Mouse (Mus musculus): ENCODE measurements around the gene Sh3glb2.

Sh3glb2 gene

GRCm38 (mm10) chr2:30342061-30342460 is 17.1 kb downstream of the Sh3glb2 start:
- no peak for DNase-seq (ENCODE audit: low spot score in 2 of 2)

GRCm38 (mm10) chr2:30337179-30337578 is 22.0 kb downstream of the Sh3glb2 start:
- DNase-seq (ENCODE audit: low spot score in 2 of 2) = no peak

- DNase-seq (ENCODE audit: low spot score in 2 of 2) = no peak
These were observed 22.8 kb downstream of the Sh3glb2 start for GRCm38 (mm10) chr2:30336174-30336915.

- DNase-seq (ENCODE audit: low spot score in 2 of 2) = no peak
These were observed 23.8 kb downstream of the Sh3glb2 start for GRCm38 (mm10) chr2:30335324-30335723.

- DNase-seq (ENCODE audit: low spot score in 2 of 2) = no peak
These were observed 30.3 kb downstream of the Sh3glb2 start for GRCm38 (mm10) chr2:30328791-30329190.

GRCm38 (mm10) chr2:30327276-30327675 is 31.9 kb downstream of the Sh3glb2 start:
- no peak for DNase-seq (ENCODE audit: low spot score in 2 of 2)

GRCm38 (mm10) chr2:30325296-30325695 is 33.8 kb downstream of the Sh3glb2 start:
- DNase-seq (ENCODE audit: low spot score in 2 of 2) = no peak

- DNase-seq (ENCODE audit: low spot score in 2 of 2) = no peak
These were observed 36.0 kb downstream of the Sh3glb2 start for GRCm38 (mm10) chr2:30323111-30323510.

GRCm38 (mm10) chr2:30319260-30319659 is 39.9 kb downstream of the Sh3glb2 start:
- DNase-seq (ENCODE audit: low spot score in 2 of 2) = no peak

- no peak for DNase-seq (ENCODE audit: low spot score in 2 of 2)
These were observed 42.2 kb downstream of the Sh3glb2 start for GRCm38 (mm10) chr2:30316955-30317354.

GRCm38 (mm10) chr2:30316136-30316535 is 43.0 kb downstream of the Sh3glb2 start:
- no peak for DNase-seq (ENCODE audit: low spot score in 2 of 2)

- DNase-seq (ENCODE audit: low spot score in 2 of 2) = peak in 1 of 2 experiments; percentile 7
These were observed 47.7 kb downstream of the Sh3glb2 start for GRCm38 (mm10) chr2:30311481-30311880.

GRCm38 (mm10) chr2:30309351-30309750 is 49.8 kb downstream of the Sh3glb2 start:
- no peak for DNase-seq (ENCODE audit: low spot score in 2 of 2)

- no peak for DNase-seq (ENCODE audit: low spot score in 2 of 2)
These were observed 53.0 kb downstream of the Sh3glb2 start for GRCm38 (mm10) chr2:30306087-30306486.

- no peak for DNase-seq (ENCODE audit: low spot score in 2 of 2)
These were observed 59.2 kb downstream of the Sh3glb2 start for GRCm38 (mm10) chr2:30299966-30300365.

GRCm38 (mm10) chr2:30299525-30299924 is 59.6 kb downstream of the Sh3glb2 start:
- DNase-seq (ENCODE audit: low spot score in 2 of 2) = no peak
